ENCODE assay signal across 10 mouse cellular contexts in genomic region chr14:23848529-23849141, GRCm38 (mm10).
DNase-seq lines count a peak whose midpoint lies in the region; ATAC-seq lines count a peak whose summit lies in the region.
"Had no signal": no experiment of that assay in that cellular context is flagged by ENCODE, and none has a peak within 500 bp of the region (broad histone marks: within the 10 kb centered on the region; RNA-seq: fewer than 3 reads in every experiment).

No protein-coding gene starts in this region.

- H3K4me2 ChIP-seq in midbrain, embryonic 11.5 days: no peak overlapping the region
- H3K4me2 ChIP-seq in hindbrain, embryonic 14.5 days (replicated peaks): no peak overlapping the region

- peak overlapping the region; percentile 38; the same call in 1 of the 2 replicates for H3K27ac ChIP-seq in midbrain, embryonic 10.5 days (replicated peaks)
- no peak overlapping the region for H3K27ac ChIP-seq in midbrain, embryonic 11.5 days (ENCODE audit: low read depth, low read length)
- peak overlapping the region; percentile 63; the same call in 1 of the 2 replicates for H3K27ac ChIP-seq in hindbrain, embryonic 14.5 days
- H3K27ac ChIP-seq: embryonic facial prominence, embryonic 10.5 days had no signal

- no peak for ATAC-seq in midbrain, embryonic 11.5 days (ENCODE audit: low FRiP score)
- ATAC-seq in hindbrain, embryonic 14.5 days (ENCODE audit: low FRiP score): peak; percentile 68; the same call in 1 of the 2 replicates

- peak; percentile 34 to 41 for DNase-seq in frontal cortex, postnatal 10 days (ENCODE audit: low spot score in 2 of 2)
- no peak for DNase-seq in frontal cortex, postnatal 25 days (ENCODE audit: low spot score in 2 of 2)
- peak; percentile 15 for DNase-seq in midbrain, embryonic 10.5 days (ENCODE audit: low spot score)
- no peak for DNase-seq in midbrain, embryonic 11.5 days (ENCODE audit: low spot score, missing footprints)
- no peak for DNase-seq in hindbrain, embryonic 14.5 days (ENCODE audit: low spot score)
- peak; percentile 37 for DNase-seq in retina, postnatal 7 days (ENCODE audit: low read depth, low spot score)
- DNase-seq in yolk sac, embryonic 10.5 days (ENCODE audit: low spot score): no peak
- DNase-seq in gastrocnemius, postnatal 10 days: no peak
- DNase-seq: lung, postnatal 14 days had no signal

- no peak overlapping the region for H3K9ac ChIP-seq in midbrain, embryonic 11.5 days (ENCODE audit: low read length)
- no peak overlapping the region for H3K9ac ChIP-seq in hindbrain, embryonic 14.5 days

- H3K9me3 ChIP-seq in midbrain, embryonic 10.5 days (replicated peaks): no peaks in the 10 kb centered on the region
- H3K9me3 ChIP-seq in midbrain, embryonic 11.5 days (ENCODE audit: control insufficient read depth, low read length): no peaks in the 10 kb centered on the region
- no peaks in the 10 kb centered on the region for H3K9me3 ChIP-seq in hindbrain, embryonic 14.5 days (ENCODE audit: control insufficient read depth, low read length)
- H3K9me3 ChIP-seq: embryonic facial prominence, embryonic 10.5 days had no signal

- H3K36me3 ChIP-seq in midbrain, embryonic 10.5 days: no peaks in the 10 kb centered on the region
- H3K36me3 ChIP-seq in midbrain, embryonic 11.5 days (ENCODE audit: control insufficient read depth, insufficient read depth, low read length): no peaks in the 10 kb centered on the region
- no peaks in the 10 kb centered on the region for H3K36me3 ChIP-seq in hindbrain, embryonic 14.5 days (replicated peaks; ENCODE audit: control insufficient read depth, insufficient read depth)
- H3K36me3 ChIP-seq: embryonic facial prominence, embryonic 10.5 days had no signal

- H3K27me3 ChIP-seq in midbrain, embryonic 10.5 days (ENCODE audit: low read depth, poor library complexity, severe bottlenecking): no peaks in the 10 kb centered on the region
- H3K27me3 ChIP-seq in midbrain, embryonic 11.5 days (ENCODE audit: control insufficient read depth, insufficient read depth, low read length): no peaks in the 10 kb centered on the region
- no peaks in the 10 kb centered on the region for H3K27me3 ChIP-seq in hindbrain, embryonic 14.5 days (ENCODE audit: control insufficient read depth, insufficient read depth, low read length)

- H3K4me1 ChIP-seq in midbrain, embryonic 10.5 days: peaks cover 16% of the 10 kb centered on the region
- H3K4me1 ChIP-seq in midbrain, embryonic 11.5 days (ENCODE audit: control insufficient read depth, insufficient read depth, low read length): peaks cover 11% of the 10 kb centered on the region
- H3K4me1 ChIP-seq in hindbrain, embryonic 14.5 days (replicated peaks; ENCODE audit: control insufficient read depth, insufficient read depth, low read length): peaks cover 15% of the 10 kb centered on the region

- no peak overlapping the region for H3K4me3 ChIP-seq in midbrain, embryonic 10.5 days
- H3K4me3 ChIP-seq in midbrain, embryonic 11.5 days (ENCODE audit: low read depth, low read length): no peak overlapping the region
- H3K4me3 ChIP-seq in hindbrain, embryonic 14.5 days (replicated peaks; ENCODE audit: low read length): no peak overlapping the region
- H3K4me3 ChIP-seq: embryonic facial prominence, embryonic 10.5 days had no signal

- 21% methylated on average over 6 of the region's 6 CpGs for WGBS in midbrain, embryonic 10.5 days
- 20% methylated on average over 6 of the region's 6 CpGs for WGBS in midbrain, embryonic 11.5 days
- WGBS in hindbrain, embryonic 14.5 days: 12% methylated on average over 6 of the region's 6 CpGs

Comparison
In these comparisons a context has a peak if more than half of its experiments do, and no peak if none do; other contexts are left out.
1. DNase-seq: peak in frontal cortex, postnatal 10 days (2 of 2), midbrain, embryonic 10.5 days (single experiment) and retina, postnatal 7 days (single experiment); none in frontal cortex, postnatal 25 days (0 of 2), midbrain, embryonic 11.5 days (single experiment), hindbrain, embryonic 14.5 days (single experiment), yolk sac, embryonic 10.5 days (single experiment) and gastrocnemius, postnatal 10 days (single experiment).